Mouse (Mus musculus) ES-E14 (cell line): Measurements from ENCODE around the gene Apoa2.

Source experiments
- CHD2 ChIP-seq: IDR thresholded peaks from 2 replicates; pipeline ENCODE4 v1.6.1; 2014; ENCODE audit warnings: mild to moderate bottlenecking, low read depth, low read length, inconsistent platforms
- ZC3H11A ChIP-seq: IDR thresholded peaks from 2 replicates; pipeline ENCODE4 v1.6.1; 2012; ENCODE audit warnings: low read depth, mild to moderate bottlenecking, inconsistent platforms, low read length, borderline replicate concordance
- ZNF384 ChIP-seq: IDR thresholded peaks from 2 replicates; pipeline ENCODE4 v1.6.1; 2012; ENCODE audit warnings: low read depth, low read length, inconsistent platforms

GRCm38 (mm10) chr1:171193093-171193840 is 31.6 kb upstream of the Apoa2 start:
- TF ChIP-seq ZNF384 (no peak), ZC3H11A (no peak), CHD2 (no peak)
